Mouse (Mus musculus) lung, embryonic 14.5 days (tissue): ENCODE data around the gene Atp9a. TPM values are rescaled to one million over a fixed set of nuclear protein-coding genes. Genes with fewer than 3 reads are reported as not detected.

ENCODE experiments used
- ATAC-seq: fragments of 200-750 bp; cut with Nextera tagmentation; 2 replicates; pipeline ENCODE4 v1.8.0; 2017; ENCODE audit warnings: mild to moderate bottlenecking, moderate TSS enrichment, moderate library complexity; ENCODE audit not compliant: insufficient read depth
- DNase-seq: peaks from one replicate; pipeline ENCODE4 v3.0.0-alpha.2; 2015
- H3K27ac ChIP-seq: fragments of 300-500 bp; sonication (generic); 2 replicates; pipeline ENCODE4 v1.5.1; 2014; ENCODE audit warnings: low read depth, mild to moderate bottlenecking, moderate library complexity
- H3K27me3 ChIP-seq: fragments of 300-500 bp; sonication (generic); 2 replicates; pipeline ENCODE4 v1.6.1; 2014; ENCODE audit warnings: low read length, control low read depth; ENCODE audit not compliant: insufficient read depth
- H3K36me3 ChIP-seq: fragments of 300-500 bp; sonication (generic); 2 replicates; pipeline ENCODE4 v1.6.1; 2014; ENCODE audit warnings: control low read depth; ENCODE audit not compliant: insufficient read depth
- H3K4me1 ChIP-seq: fragments of 300-500 bp; sonication (generic); 2 replicates; pipeline ENCODE4 v1.6.1; 2014; ENCODE audit warnings: antibody characterized with exemption, control low read depth; ENCODE audit not compliant: insufficient read depth
- H3K4me2 ChIP-seq: fragments of 300-500 bp; sonication (generic); 2 replicates; pipeline ENCODE4 v1.6.1; 2014; ENCODE audit warnings: mild to moderate bottlenecking
- H3K4me3 ChIP-seq: fragments of 300-500 bp; sonication (generic); 2 replicates; pipeline ENCODE4 v1.5.1; 2014; ENCODE audit warnings: low read depth, low read length
- H3K9ac ChIP-seq: fragments of 300-500 bp; sonication (generic); 2 replicates; pipeline ENCODE4 v1.6.1; 2014
- H3K9me3 ChIP-seq: fragments of 300-500 bp; sonication (generic); 2 replicates; pipeline ENCODE4 v1.6.1; 2016; ENCODE audit warnings: low read depth, low read length, control low read depth
- CTCF ChIP-seq: IDR thresholded peaks from 2 replicates; pipeline ENCODE4 v1.5.1; 2016; ENCODE audit warnings: antibody characterized with exemption, low read depth
- WGBS: fragments of 180-500 bp; shearing (Covaris S2); extraction: QIAGEN DNeasy Blood & Tissue Kit; methylation state at CpG from one replicate; pipeline ENCODE4 v1.1.7; 2014; 5-methylcytosine and 5-hydroxymethylcytosine counted together
- polyA plus RNA-seq: library from polyadenylated mRNA; unstranded; fragments of >200 nt; fragmentation: Nextera tagmentation; extraction: Ambion mirVana; gene quantifications from 2 replicates; pipeline ENCODE4 v1.2.1, GENCODE M21; 2014

Atp9a gene
- polyA plus RNA-seq: 9.5 and 9.6 TPM in 2 replicates

DNA sequence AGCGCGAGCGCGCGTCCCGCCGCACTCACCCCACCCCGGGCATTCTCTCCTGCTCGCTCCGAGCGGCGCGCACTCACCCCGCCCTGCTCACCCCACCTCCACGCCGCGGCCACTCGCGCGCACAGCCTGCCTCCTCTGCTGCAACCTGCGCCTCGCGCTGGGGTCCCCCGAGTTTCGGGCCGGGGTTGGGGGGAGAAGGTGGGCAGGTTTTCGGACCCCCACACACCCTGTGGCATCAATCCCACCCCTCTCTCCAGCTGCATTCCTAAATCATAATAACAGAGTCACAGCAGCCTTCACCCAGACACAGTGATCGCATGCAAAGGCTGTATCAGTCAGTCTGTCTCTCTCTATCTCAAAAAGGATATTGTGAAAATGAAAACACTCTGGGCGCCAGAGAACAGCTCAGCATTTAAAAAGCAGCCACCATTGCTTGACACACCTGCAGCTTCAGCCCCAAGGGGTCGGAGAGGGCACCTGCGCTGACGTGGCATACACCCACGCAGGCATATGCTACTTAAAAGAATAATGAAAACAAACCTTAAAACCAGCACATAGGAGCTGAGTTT is at the start of gene Atp9a:
Gene Atp9a (minus strand): TSS at position 351 of the 569 bp plus-strand sequence.
- H3K4me2 ChIP-seq: peak within 1 kb of the TSS; percentile 85
- peak within 1 kb of the TSS; percentile 75 for H3K27ac ChIP-seq
- TF ChIP-seq CTCF: no peak
- peak within 1 kb of the TSS; percentile 71 for H3K9ac ChIP-seq
- no peaks in the 10 kb centered on the region for H3K4me1 ChIP-seq
- H3K4me3 ChIP-seq: peak within 1 kb of the TSS; percentile 70
- peak; percentile 60 for ATAC-seq
- WGBS: 5% methylated on average over 30 of the region's 33 CpGs
- DNase-seq: peak; percentile 51
- H3K36me3 ChIP-seq: no peaks in the 10 kb centered on the region
- no peaks in the 10 kb centered on the region; the same call in 1 of the 2 replicates for H3K9me3 ChIP-seq
- H3K27me3 ChIP-seq: no peaks in the 10 kb centered on the region

DNA sequence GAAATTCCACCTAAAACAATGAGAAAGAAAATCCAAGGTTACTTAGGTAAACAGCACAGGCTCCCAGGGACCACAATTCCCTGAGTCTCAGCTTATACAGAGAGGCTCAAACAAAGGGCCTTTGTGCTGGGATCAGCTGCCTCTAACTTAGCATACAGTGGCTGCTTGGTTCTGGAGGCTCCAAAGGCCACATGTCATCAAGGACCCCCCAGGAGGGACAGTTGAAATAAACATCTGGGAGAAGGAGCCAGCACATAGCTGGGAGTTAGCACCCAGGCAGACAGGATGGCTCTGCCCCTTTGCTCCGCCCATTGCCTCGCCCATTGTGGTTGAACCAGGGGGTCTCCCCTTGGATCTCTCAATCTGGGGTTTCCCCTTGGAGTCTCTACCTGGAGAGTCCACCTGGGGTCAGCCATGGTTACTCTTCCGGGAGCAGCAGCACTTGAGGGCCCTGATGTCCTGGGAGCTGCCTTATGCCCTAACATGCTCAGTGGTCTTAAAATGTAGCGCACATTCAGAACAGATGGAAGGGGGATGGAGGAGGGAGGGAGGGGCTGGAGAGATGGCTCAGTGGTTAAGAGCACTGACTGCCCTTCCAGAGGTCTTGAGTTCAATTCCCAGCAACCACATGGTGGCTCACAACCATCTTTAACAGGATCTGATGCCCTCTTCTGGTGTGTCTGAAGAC is 49.0 kb upstream of the Atp9a start:
- Histone ChIP-seq H3K27me3 (no peaks in the 10 kb centered on the region), H3K27ac (no peak overlapping the region), H3K4me2 (no peak overlapping the region), H3K9ac (no peak overlapping the region), H3K4me1 (no peaks in the 10 kb centered on the region), H3K9me3 (no peaks in the 10 kb centered on the region), H3K36me3 (no peaks in the 10 kb centered on the region), H3K4me3 (no peak overlapping the region)
- WGBS: 57% methylated on average over 4 of the region's 4 CpGs
- no peak for TF ChIP-seq CTCF
- DNase-seq: peak; percentile 31
- ATAC-seq: no peak

DNA sequence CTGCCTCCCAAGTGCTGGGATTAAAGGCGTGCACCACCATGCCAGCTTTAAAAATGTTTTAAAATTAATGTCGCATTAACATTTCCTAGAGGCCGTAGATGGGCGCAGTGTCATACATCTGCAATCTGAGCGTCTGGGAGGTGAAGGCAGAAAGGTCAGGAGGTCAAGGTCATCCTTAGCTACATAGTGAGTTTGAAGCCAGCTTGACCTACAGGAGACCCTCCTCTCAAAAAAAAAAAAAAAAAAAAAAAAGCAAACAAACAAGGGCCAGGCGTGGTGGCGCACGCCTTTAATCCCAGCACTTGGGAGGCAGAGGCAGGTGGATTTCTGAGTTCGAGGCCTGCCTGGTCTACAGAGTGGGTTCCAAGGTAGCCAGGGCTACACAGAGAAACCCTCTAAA is 44.0 kb upstream of the Atp9a start:
- Histone ChIP-seq H3K36me3 (no peaks in the 10 kb centered on the region), H3K9me3 (no peaks in the 10 kb centered on the region), H3K4me1 (no peaks in the 10 kb centered on the region), H3K4me2 (no peak overlapping the region), H3K4me3 (no peak overlapping the region), H3K9ac (no peak overlapping the region), H3K27ac (no peak overlapping the region), H3K27me3 (no peaks in the 10 kb centered on the region)
- ATAC-seq (no peak), DNase-seq (no peak)
- no peak for TF ChIP-seq CTCF
- 90% methylated on average over 9 of the region's 9 CpGs for WGBS

DNA sequence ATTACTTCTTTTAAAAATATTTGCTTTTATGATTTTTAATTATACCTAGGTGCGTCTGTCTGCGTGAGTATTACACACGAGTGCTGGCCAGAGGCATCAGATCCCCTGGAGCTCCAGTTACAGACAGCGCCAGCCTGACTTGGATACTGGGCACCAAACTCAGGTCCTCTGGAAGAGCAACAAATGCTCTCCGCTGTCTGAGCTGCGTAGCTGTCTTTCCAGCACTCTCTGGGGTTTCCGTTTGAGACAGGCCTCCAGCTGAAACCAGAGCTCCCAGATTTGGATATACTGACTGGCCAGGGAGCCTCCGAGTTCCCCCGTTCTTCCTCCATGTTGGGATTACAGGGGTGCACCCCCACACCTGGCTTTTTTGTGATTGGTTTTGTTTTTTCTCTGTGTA is 38.4 kb upstream of the Atp9a start:
- H3K27ac ChIP-seq: no peak overlapping the region
- ATAC-seq: no peak
- 36% methylated on average over 9 of the region's 9 CpGs for WGBS
- H3K9ac ChIP-seq: no peak overlapping the region
- H3K4me2 ChIP-seq: no peak overlapping the region
- no peaks in the 10 kb centered on the region for H3K27me3 ChIP-seq
- H3K4me3 ChIP-seq: no peak overlapping the region
- no peak for DNase-seq
- no peaks in the 10 kb centered on the region for H3K36me3 ChIP-seq
- no peak for TF ChIP-seq CTCF
- no peaks in the 10 kb centered on the region for H3K4me1 ChIP-seq
- H3K9me3 ChIP-seq: no peaks in the 10 kb centered on the region

DNA sequence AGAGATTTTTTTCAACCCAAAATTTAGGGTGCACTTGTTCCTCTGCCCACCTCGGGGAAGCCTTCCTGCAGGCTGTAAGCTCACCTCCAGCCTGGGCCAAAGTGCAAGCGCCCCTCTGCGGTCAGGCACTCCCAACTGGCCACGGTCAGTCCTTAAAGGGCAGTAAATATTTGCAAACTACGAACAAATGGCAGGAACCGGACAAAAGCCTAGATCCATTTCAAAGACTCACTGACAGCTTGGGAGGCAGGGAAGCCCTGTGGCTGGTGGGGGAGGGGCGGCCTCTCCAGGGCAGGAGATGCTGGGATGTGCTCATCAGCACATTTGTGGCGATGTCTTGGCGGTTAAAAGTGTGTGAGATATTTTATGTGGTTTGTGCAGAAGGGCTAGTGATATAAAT is 37.8 kb upstream of the Atp9a start:
- no peak overlapping the region for H3K4me2 ChIP-seq
- WGBS: 16% methylated on average over 9 of the region's 9 CpGs
- H3K27ac ChIP-seq: no peak overlapping the region
- H3K36me3 ChIP-seq: no peaks in the 10 kb centered on the region
- no peaks in the 10 kb centered on the region for H3K4me1 ChIP-seq
- no peak for ATAC-seq
- no peak for DNase-seq
- H3K4me3 ChIP-seq: no peak overlapping the region
- no peaks in the 10 kb centered on the region for H3K27me3 ChIP-seq
- TF ChIP-seq CTCF: no peak
- H3K9ac ChIP-seq: no peak overlapping the region
- no peaks in the 10 kb centered on the region for H3K9me3 ChIP-seq

DNA sequence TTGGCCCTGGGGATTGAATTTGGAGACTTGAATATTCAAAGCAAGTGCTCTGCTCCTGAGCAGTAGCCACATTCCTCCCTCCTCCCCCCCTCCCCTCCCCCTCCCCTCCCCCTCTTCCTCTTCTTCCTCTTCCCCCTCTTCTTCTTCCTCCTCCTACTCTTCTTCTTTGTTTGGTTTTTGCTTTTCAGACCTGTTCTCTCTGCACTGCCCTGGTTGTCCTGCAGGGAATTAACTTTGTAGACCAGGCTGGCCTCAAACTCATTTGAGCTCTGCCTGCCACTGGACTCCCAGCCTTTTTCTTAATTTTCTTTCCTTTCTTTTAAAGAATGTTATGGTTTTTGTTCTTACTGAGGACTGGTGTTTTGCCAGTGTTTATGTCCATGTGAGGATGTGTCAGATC is 35.3 kb upstream of the Atp9a start:
- H3K27me3 ChIP-seq: no peaks in the 10 kb centered on the region
- ATAC-seq: no peak
- H3K27ac ChIP-seq: no peak overlapping the region
- no peak for DNase-seq
- no peak overlapping the region for H3K4me2 ChIP-seq
- no peaks in the 10 kb centered on the region for H3K4me1 ChIP-seq
- H3K9ac ChIP-seq: no peak overlapping the region
- no peaks in the 10 kb centered on the region for H3K9me3 ChIP-seq
- H3K4me3 ChIP-seq: no peak overlapping the region
- no peaks in the 10 kb centered on the region for H3K36me3 ChIP-seq
- no peak for TF ChIP-seq CTCF

DNA sequence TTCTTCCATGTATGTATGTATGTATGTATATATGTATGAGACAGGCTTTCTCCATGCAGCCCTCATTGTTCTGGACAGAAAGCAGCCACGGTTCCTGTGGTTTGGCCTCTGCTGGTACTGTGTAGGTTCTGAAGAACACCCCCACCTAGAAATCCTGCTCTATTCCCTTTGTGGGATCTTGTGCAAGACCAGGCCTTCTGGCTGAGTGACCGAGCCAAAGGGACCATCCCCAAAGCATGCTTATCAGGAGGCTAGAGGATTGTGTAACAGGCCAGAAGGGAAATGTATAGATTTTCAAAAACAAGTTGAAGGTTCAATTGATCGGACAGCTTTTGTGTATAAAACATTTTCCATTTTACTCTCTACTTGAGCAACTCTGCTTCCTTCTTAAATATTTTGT is 34.0 kb upstream of the Atp9a start:
- Histone ChIP-seq H3K4me3 (no peak overlapping the region), H3K27ac (no peak overlapping the region), H3K4me1 (no peaks in the 10 kb centered on the region), H3K27me3 (no peaks in the 10 kb centered on the region), H3K9me3 (no peaks in the 10 kb centered on the region), H3K36me3 (no peaks in the 10 kb centered on the region), H3K9ac (no peak overlapping the region), H3K4me2 (no peak overlapping the region)
- no peak for ATAC-seq
- WGBS: 64% methylated on average over 3 of the region's 3 CpGs
- no peak for DNase-seq
- TF ChIP-seq CTCF: no peak
